Mouse (Mus musculus) left cerebral cortex, postnatal 14 days (tissue): ENCODE results near the gene Slc12a1. TPM values are rescaled to one million over a fixed set of nuclear protein-coding genes. Genes with fewer than 3 reads are reported as not detected.
A peak's percentile ranks its signal among the peaks of the same experiment; 100 is the strongest.

Experiments
- DNase-seq, 2 experiments: peaks; one replicate each; pipeline ENCODE4 v3.0.0; 2021 to 2022; ENCODE audit warnings: low spot score in 2 of 2, mixed read lengths in 1 of 2
- intact Hi-C: fragments of 180-260 bp; cut with DNase I; formaldehyde crosslinking; loops from one replicate; pipeline ENCODE4 v1.15.1; 2025
- total RNA-seq, 2 experiments: library from RNA; stranded (reverse); gene quantifications; 2 replicates each; pipeline ENCODE4 v1.2.3; 2021

Slc12a1 gene
- total RNA-seq, 2 experiments from 2014 or later, result 0.06 to 0.07 TPM

- intact Hi-C loops, result no loop called here
- DNase-seq, result no peak
Observed at GRCm38 (mm10) chr2:125249339-125249738, 97.0 kb downstream of the Slc12a1 start.

- intact Hi-C loops, result no loop called here
- no peak for DNase-seq
Observed at GRCm38 (mm10) chr2:125249874-125250273, 97.6 kb downstream of the Slc12a1 start.

DNA sequence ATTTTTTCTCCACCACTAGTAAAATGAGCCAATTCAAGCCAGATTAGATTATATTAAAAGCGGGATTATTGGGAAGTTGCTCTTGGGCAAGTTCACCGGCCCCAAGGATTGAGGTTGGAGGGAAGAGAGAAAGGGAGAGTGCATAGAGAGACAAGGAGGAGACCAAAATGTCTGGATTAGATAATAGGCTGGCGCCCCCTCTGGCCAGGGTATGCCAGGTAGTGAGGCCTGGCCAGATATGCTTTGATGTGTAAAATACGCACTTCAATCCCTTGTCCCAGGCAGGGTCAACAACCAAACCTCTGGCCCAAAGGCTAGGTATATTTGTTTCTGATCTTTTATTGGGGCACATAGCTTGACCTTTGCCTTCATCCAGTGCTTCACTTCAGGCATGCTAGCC lies 99.5 kb downstream of the Slc12a1 start:
- intact Hi-C loops, result no loop called here
- no peak for DNase-seq

GRCm38 (mm10) chr2:125252275-125252674 lies 100.0 kb downstream of the Slc12a1 start:
- DNase-seq, result peak; percentile 51 to 58
- intact Hi-C loops, result no loop called here

GRCm38 (mm10) chr2:125253699-125254098 lies 101.4 kb downstream of the Slc12a1 start:
- intact Hi-C loops, result no loop called here
- no peak for DNase-seq

DNA sequence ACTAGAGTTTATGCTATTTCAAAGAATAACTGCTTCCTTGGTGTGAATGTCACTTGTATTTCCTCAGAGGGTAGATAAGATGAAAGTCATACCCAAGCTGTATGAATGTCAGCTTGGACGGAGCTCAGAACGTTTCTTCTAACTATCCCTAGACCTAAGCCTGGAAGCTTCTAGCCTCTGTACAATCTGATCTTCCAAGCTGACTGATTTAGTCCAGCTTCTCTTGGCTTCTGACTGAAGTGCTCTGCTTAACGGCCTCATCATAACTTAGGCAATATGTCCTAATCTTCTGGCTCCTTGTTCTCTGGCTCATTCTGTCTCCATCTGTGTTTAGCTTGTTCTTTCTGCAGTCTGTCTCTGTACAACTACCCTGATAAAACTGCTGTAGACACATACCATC lies 102.3 kb downstream of the Slc12a1 start:
- no peak for DNase-seq

DNA sequence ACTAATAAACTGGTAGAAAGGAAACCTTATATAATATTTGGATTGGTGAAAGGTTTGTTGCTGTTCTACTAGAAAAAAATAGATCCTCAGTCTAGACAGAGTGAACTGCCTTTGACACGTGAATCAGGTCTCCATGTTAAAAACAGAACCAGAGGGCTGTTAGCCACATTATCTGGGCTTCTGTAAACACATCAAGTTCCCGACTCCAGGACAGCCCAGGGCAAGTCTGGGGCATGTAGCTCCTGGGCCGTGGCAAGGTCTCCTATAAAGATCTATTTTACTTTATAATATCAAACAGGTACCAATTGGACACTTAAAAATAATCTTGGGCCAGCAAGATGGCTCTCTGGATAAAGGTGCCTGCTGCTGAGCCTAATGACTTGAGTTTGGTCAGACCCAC lies 103.6 kb downstream of the Slc12a1 start:
- DNase-seq, result no peak
- intact Hi-C loops, result no loop called here

More for the DNA sequence above, 102.3 kb downstream of the Slc12a1 start:
- intact Hi-C loops, result no loop called here

GRCm38 (mm10) chr2:125259230-125260120 lies 107.2 kb downstream of the Slc12a1 start:
- intact Hi-C loops, result loop anchor here (5.0 kb wide), 1 partner anchor 43 kb away; no protein-coding TSS in a partner anchor
- DNase-seq, result peak; percentile 25 to 27

DNA sequence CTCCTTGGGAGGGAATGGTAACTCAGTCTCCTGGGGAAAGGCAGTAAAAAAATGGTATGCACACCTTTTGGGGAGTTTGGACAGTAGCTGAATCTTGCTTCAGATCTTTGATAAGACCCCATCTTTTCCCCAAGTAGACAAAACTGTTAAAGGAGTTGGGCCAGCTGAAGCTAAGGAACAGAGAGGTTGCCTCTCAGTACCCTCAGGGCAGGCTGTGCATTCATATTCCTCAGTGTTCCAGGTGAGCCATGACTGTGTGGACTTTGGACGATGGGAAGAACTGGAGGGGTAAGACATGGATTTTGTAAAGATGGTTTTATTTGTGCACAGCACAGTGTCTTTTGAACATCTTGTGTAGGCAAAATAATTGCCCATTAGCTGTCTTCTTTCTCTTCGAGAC lies 108.0 kb downstream of the Slc12a1 start:
- intact Hi-C loops, result loop anchor here (5.0 kb wide), 1 partner anchor 42 kb away; no protein-coding TSS in a partner anchor
- DNase-seq, result no peak

DNA sequence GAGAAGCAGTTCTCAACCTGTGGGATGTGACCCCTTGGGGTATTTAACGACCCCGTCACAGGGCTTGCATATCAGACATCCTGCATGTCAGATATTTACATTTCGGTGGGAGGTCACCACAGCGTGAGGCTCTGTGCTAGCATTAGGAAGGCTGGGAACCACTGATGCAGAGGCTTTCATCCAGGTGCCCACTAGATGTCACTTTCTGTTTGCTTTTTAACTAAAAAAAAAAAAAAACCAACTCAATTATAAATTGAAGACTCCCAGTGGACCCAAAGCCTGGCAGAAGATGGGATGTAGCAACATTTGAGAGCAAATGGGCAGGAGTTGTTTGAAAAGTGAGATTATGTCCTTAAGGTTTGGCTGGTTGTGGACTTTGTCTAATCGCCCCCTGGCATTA lies 110.8 kb downstream of the Slc12a1 start:
- peak; percentile 17 to 26 for DNase-seq
- intact Hi-C loops, result loop anchor here (2.0 to 5.0 kb wide), 2 partner anchors 39 to 468 kb away; no protein-coding TSS in a partner anchor

DNA sequence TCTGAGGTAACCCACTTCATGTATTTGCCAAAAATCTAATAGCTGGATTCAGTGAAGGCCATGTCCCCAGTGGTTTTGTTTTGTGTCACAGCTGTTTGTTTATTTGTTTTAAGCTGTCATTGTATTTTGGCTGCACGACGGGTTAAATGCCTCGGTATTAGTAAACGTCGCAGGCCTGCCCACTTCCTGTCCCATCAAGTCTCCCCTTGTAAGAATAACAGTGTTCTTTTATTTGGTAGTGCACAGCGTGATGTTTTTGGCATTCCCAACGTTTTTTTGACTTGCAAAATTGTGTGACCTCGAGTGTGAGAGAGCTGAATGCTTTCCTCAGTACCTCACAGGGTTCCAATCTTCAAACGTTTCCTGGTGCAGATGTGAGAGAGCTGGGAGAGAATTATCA lies 111.4 kb downstream of the Slc12a1 start:
- intact Hi-C loops, result loop anchor here (2.0 to 5.0 kb wide), 2 partner anchors 39 to 467 kb away; no protein-coding TSS in a partner anchor
- DNase-seq, result no peak

DNA sequence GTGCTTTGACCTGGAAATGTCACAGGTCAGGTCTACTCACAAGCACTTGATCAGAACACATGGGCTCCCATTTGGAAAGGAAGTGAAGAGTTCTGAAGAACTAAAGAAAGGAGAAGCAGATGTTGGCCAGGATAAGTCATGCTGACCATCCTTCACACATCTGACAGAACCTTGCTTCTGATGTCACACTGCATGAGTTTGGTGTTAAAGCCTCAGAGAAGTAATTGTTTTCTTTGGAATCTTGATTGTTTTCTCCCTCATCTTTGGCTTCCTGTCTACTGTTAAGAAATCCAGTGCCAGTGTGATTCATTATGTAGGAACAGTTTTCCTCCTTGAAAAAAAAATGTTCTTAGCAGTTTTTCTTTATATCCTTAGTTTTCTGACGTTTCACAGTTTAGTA lies 116.6 kb downstream of the Slc12a1 start:
- intact Hi-C loops, result loop anchor here (2.0 kb wide), 1 partner anchor 332 kb away; no protein-coding TSS in a partner anchor
- no peak for DNase-seq

DNA sequence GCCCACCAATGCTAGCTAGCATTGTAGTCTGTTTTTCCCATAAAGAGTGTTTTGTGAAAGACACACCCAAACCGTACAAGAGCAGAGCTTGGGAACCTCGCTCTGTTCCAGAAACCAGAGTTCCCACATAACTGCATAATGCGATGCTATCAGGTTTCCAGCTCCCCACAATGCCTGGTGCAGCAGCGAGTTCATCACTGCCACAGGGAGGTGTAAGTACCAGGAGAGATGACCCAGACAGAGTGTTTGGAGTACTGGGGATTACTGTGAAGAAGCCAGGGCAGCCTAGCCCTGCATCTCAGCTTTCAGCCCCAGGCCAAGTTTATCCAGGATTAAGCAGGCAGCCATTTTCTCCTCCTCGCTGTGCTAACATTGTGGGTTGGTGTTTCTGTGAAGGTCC lies 123.3 kb downstream of the Slc12a1 start:
- DNase-seq, result no peak
- intact Hi-C loops, result no loop called here

DNA sequence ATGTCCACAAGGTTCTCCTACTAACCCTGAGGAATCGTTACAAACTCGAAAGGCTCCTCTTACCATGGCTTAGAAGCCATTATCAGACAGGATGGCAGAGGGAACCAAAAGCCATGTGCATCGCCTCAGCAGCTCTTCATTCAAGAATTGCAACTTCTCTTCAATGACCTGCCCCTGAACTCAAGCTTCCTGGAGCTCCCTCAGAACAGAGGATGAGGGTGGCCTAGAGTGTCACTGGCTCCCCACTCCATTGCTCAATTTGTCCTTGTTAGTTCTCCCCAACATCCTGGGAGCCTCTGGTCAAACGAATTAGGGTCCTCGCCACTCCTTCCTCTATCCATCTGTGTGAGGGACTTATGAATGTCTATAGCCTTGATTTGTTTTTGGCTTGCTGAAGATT lies 124.4 kb downstream of the Slc12a1 start:
- DNase-seq, result no peak
- intact Hi-C loops, result no loop called here

GRCm38 (mm10) chr2:125278474-125278873 lies 126.2 kb downstream of the Slc12a1 start:
- no peak for DNase-seq
- intact Hi-C loops, result no loop called here

Other genes starting within 250 kb of the Slc12a1 start
- under 1 TPM; 0.18 to 0.27 TPM for gene Slc24a5, start 84.4 kb upstream of the Slc12a1 start, total RNA-seq
- gene Myef2, start 28.8 kb upstream of the Slc12a1 start, total RNA-seq, result 10 to 100 TPM; 96.5 to 98.4 TPM
- gene Ctxn2, start 15.8 kb upstream of the Slc12a1 start, total RNA-seq, result 1 to 10 TPM; 5.5 to 8.1 TPM
- gene Dut, start 94.7 kb downstream of the Slc12a1 start, total RNA-seq, result 10 to 100 TPM; 27.6 to 29.0 TPM